Mouse (Mus musculus): Measurements from ENCODE around the gene Nmral1. TPM values are rescaled to one million over a fixed set of nuclear protein-coding genes. Genes with fewer than 3 reads are reported as not detected.

The Nmral1 gene
- total RNA-seq, 1 experiment from 2014 or later: 11.0 TPM

Other genes starting within 250 kb of the Nmral1 start
- gene Srl, start 177.5 kb downstream of the Nmral1 start, total RNA-seq (2021): 11.5 and 16.2 TPM in 2 replicates
- 5.7 and 9.2 TPM in 2 replicates for gene Tfap4, start 159.5 kb downstream of the Nmral1 start, total RNA-seq (2021)
- gene Glis2, start 124.6 kb downstream of the Nmral1 start, total RNA-seq (2021): 23.7 and 25.1 TPM in 2 replicates
- gene Pam16, start 94.4 kb downstream of the Nmral1 start, total RNA-seq (2021): 108 and 140 TPM in 2 replicates
- gene Vasn, start 79.4 kb downstream of the Nmral1 start, total RNA-seq (2021): 11.4 and 14.9 TPM in 2 replicates
- 166 and 173 TPM in 2 replicates for gene Dnaja3, start 79.4 kb downstream of the Nmral1 start, total RNA-seq (2021)
- 33.6 and 38.7 TPM in 2 replicates for gene Coro7, start 39.6 kb downstream of the Nmral1 start, total RNA-seq (2021)
- 93.2 and 99.1 TPM in 2 replicates for gene Hmox2, start 7.0 kb upstream of the Nmral1 start, total RNA-seq (2021)
- 129 and 135 TPM in 2 replicates for gene Cdip1, start 70.9 kb upstream of the Nmral1 start, total RNA-seq (2021)
- gene 4930562C15Rik, start 116.1 kb upstream of the Nmral1 start, total RNA-seq (2021): not detected in 2 replicates
- 36.9 and 40.8 TPM in 2 replicates for gene Ubald1, start 161.0 kb upstream of the Nmral1 start, total RNA-seq (2021)
- 86.3 and 87.7 TPM in 2 replicates for gene Mgrn1, start 166.9 kb upstream of the Nmral1 start, total RNA-seq (2021)
- gene Nudt16l1, start 219.4 kb upstream of the Nmral1 start, total RNA-seq (2021): 54.2 and 57.6 TPM in 2 replicates
- 35.1 and 39.4 TPM in 2 replicates for gene Anks3, start 244.8 kb upstream of the Nmral1 start, total RNA-seq (2021)

Measured in adrenal gland, postnatal 14 days (tissue).